In genomic region chr9:120021164-120021563, GRCm38 (mm10) we compare ENCODE assay signal across 21 mouse cellular contexts. TPM values are rescaled to one million over a fixed set of nuclear protein-coding genes. Genes with fewer than 3 reads are reported as not detected.
DNase-seq lines count a peak whose midpoint lies in the region; ATAC-seq and TF ChIP-seq lines count a peak whose summit lies in the region.
"Had no signal": no experiment of that assay in that cellular context is flagged by ENCODE, and none has a peak within 500 bp of the region (broad histone marks: within the 10 kb centered on the region; RNA-seq: fewer than 3 reads in every experiment).

No protein-coding gene starts in this region.

- DNase-seq in forebrain, embryonic 10.5 days (ENCODE audit: extremely low spot score, low spot score) = no peak
- no peak for DNase-seq in forebrain, postnatal 0 days
- no peak for DNase-seq in lung, embryonic 14.5 days
- DNase-seq in lung, postnatal 36 days = no peak
- DNase-seq in heart, postnatal 10 days = peak; percentile 67 to 72
- no peak for DNase-seq in urinary bladder, postnatal 36 days (ENCODE audit: low spot score in 2 of 2)
- DNase-seq in neural tube, embryonic 10.5 days (ENCODE audit: extremely low spot score, low spot score) = no peak
- DNase-seq: adrenal gland, postnatal 10 days; gastrocnemius, postnatal 25 days; lung, postnatal 14 days; spleen, adult 18-20 months; thymus, postnatal 36 days had no signal

- no peaks in the 10 kb centered on the region for H3K36me3 ChIP-seq in forebrain, embryonic 10.5 days (replicated peaks)
- no peaks in the 10 kb centered on the region for H3K36me3 ChIP-seq in forebrain, postnatal 0 days (ENCODE audit: insufficient read depth)
- H3K36me3 ChIP-seq in lung, embryonic 14.5 days (ENCODE audit: insufficient read depth) = no peaks in the 10 kb centered on the region
- no peaks in the 10 kb centered on the region for H3K36me3 ChIP-seq in stomach, embryonic 16.5 days (ENCODE audit: control insufficient read depth, insufficient read depth, low read length)
- H3K36me3 ChIP-seq: hindbrain, embryonic 13.5 days; neural tube, embryonic 12.5 days had no signal

- no peak for ATAC-seq in forebrain, postnatal 0 days
- ATAC-seq in lung, embryonic 14.5 days (ENCODE audit: insufficient read depth) = 0 out of 2 replicates have a peak, but pooled peaks have one; percentile 26
- ATAC-seq in stomach, embryonic 16.5 days (ENCODE audit: insufficient read depth, low FRiP score) = no peak
- ATAC-seq: intestine, postnatal 0 days had no signal

- no peak overlapping the region for H3K4me3 ChIP-seq in forebrain, embryonic 10.5 days
- no peak overlapping the region for H3K4me3 ChIP-seq in forebrain, postnatal 0 days (ENCODE audit: low read depth, low read length)
- H3K4me3 ChIP-seq in lung, embryonic 14.5 days (ENCODE audit: low read depth, low read length) = no peak overlapping the region
- H3K4me3 ChIP-seq in stomach, embryonic 16.5 days (replicated peaks; ENCODE audit: low read length) = no peak overlapping the region
- H3K4me3 ChIP-seq: hindbrain, embryonic 13.5 days; layer of hippocampus, adult 2 months; neural tube, embryonic 12.5 days had no signal

- peaks cover 24% of the 10 kb centered on the region for H3K4me1 ChIP-seq in forebrain, embryonic 10.5 days
- no peaks in the 10 kb centered on the region for H3K4me1 ChIP-seq in forebrain, postnatal 0 days (ENCODE audit: insufficient read depth)
- 0 out of 2 replicates have a peak, but pooled peaks cover 6% of the 10 kb centered on the region for H3K4me1 ChIP-seq in lung, embryonic 14.5 days (ENCODE audit: insufficient read depth)
- H3K4me1 ChIP-seq in stomach, embryonic 16.5 days (ENCODE audit: control insufficient read depth, insufficient read depth, low read length) = peaks cover 15% of the 10 kb centered on the region
- H3K4me1 ChIP-seq: neural tube, embryonic 12.5 days had no signal

- TF ChIP-seq CTCF in forebrain, postnatal 0 days (IDR thresholded peaks at IDR 0.05; ENCODE audit: low read depth) = no peak
- no peak for TF ChIP-seq CTCF in lung, embryonic 14.5 days (IDR thresholded peaks at IDR 0.05; ENCODE audit: low read depth)

- H3K9me3 ChIP-seq in forebrain, embryonic 10.5 days = no peaks in the 10 kb centered on the region
- no peaks in the 10 kb centered on the region for H3K9me3 ChIP-seq in forebrain, postnatal 0 days (ENCODE audit: low read length)
- H3K9me3 ChIP-seq in lung, embryonic 14.5 days (ENCODE audit: low read depth, low read length) = no peaks in the 10 kb centered on the region
- no peaks in the 10 kb centered on the region for H3K9me3 ChIP-seq in stomach, embryonic 16.5 days (replicated peaks; ENCODE audit: control insufficient read depth, low read length)
- H3K9me3 ChIP-seq: hindbrain, embryonic 13.5 days; neural tube, embryonic 12.5 days had no signal

- 0 out of 2 replicates have a peak, but pooled peaks cover 9% of the 10 kb centered on the region for H3K27me3 ChIP-seq in forebrain, embryonic 10.5 days (ENCODE audit: poor library complexity, severe bottlenecking)
- no peaks in the 10 kb centered on the region for H3K27me3 ChIP-seq in forebrain, postnatal 0 days (ENCODE audit: insufficient read depth, low read length)
- H3K27me3 ChIP-seq in lung, embryonic 14.5 days (ENCODE audit: insufficient read depth, low read length) = no peaks in the 10 kb centered on the region
- H3K27me3 ChIP-seq in stomach, embryonic 16.5 days (ENCODE audit: control insufficient read depth, insufficient read depth, low read length) = no peaks in the 10 kb centered on the region
- H3K27me3 ChIP-seq: neural tube, embryonic 12.5 days had no signal

- 83% methylated on average over 5 of the region's 5 CpGs for WGBS in forebrain, embryonic 10.5 days
- WGBS in forebrain, postnatal 0 days = 79% methylated on average over 5 of the region's 5 CpGs
- 37% methylated on average over 5 of the region's 5 CpGs for WGBS in lung, embryonic 14.5 days
- 35% methylated on average over 5 of the region's 5 CpGs for WGBS in stomach, embryonic 16.5 days

- no peak overlapping the region for H3K4me2 ChIP-seq in forebrain, postnatal 0 days (ENCODE audit: low read depth)
- H3K4me2 ChIP-seq in lung, embryonic 14.5 days = no peak overlapping the region; the same call in 1 of the 2 replicates
- H3K4me2 ChIP-seq in stomach, embryonic 16.5 days (ENCODE audit: low read depth, low read length) = no peak overlapping the region
- H3K4me2 ChIP-seq: hindbrain, embryonic 13.5 days; neural tube, embryonic 12.5 days had no signal

- intact Hi-C loops in heart, postnatal 10 days (cut with DNase I) = no loop called here

- H3K27ac ChIP-seq in forebrain, embryonic 10.5 days = 0 out of 2 replicates have a peak overlapping the region, but pooled peaks have one; percentile 15
- H3K27ac ChIP-seq in forebrain, postnatal 0 days (ENCODE audit: low read depth, low read length) = no peak overlapping the region
- peak overlapping the region; percentile 43; the same call in 1 of the 2 replicates for H3K27ac ChIP-seq in lung, embryonic 14.5 days (ENCODE audit: low read depth)
- H3K27ac ChIP-seq in stomach, embryonic 16.5 days (ENCODE audit: low read length) = peak overlapping the region; percentile 15; the same call in 1 of the 2 replicates
- H3K27ac ChIP-seq: hindbrain, embryonic 13.5 days; kidney, postnatal 0 days; layer of hippocampus, adult 2 months; liver, embryonic 14.5 days; neural tube, embryonic 12.5 days had no signal

- no peak overlapping the region for H3K9ac ChIP-seq in forebrain, postnatal 0 days
- no peak overlapping the region for H3K9ac ChIP-seq in lung, embryonic 14.5 days
- H3K9ac ChIP-seq in stomach, embryonic 16.5 days (ENCODE audit: low read length) = no peak overlapping the region
- H3K9ac ChIP-seq: hindbrain, embryonic 13.5 days; liver, embryonic 14.5 days; neural tube, embryonic 12.5 days had no signal

RNA-seq across cellular contexts. Expression of gene Xirp1, which starts 2.2 kb away (rescaled TPM):
- not detected in 2 replicates for polyA plus RNA-seq in forebrain, embryonic 10.5 days (2016; fragmentation: Nextera tagmentation; extraction: Ambion mirVana)
- total RNA-seq in forebrain, postnatal 0 days (2014; rRNA removed) = not detected in 2 replicates
- not detected in 2 replicates for polyA plus RNA-seq in forebrain, postnatal 0 days (2015; fragmentation: Nextera tagmentation; extraction: Ambion mirVana)
- 0.07 and 0.87 TPM in 2 replicates for polyA plus RNA-seq in lung, embryonic 14.5 days (2014; fragmentation: Nextera tagmentation; extraction: Ambion mirVana)
- 100 to 1,000 TPM; 147 to 150 TPM for total RNA-seq in heart, postnatal 10 days (2021)
- polyA plus RNA-seq in stomach, embryonic 16.5 days (2015; fragmentation: Nextera tagmentation; extraction: Ambion mirVana) = 0.14 and 1.6 TPM in 2 replicates
- total RNA-seq: megakaryocyte-erythroid progenitor cell, adult 5-6 weeks had no signal
- polyA plus RNA-seq: liver, embryonic 14.5 days; midbrain, postnatal 0 days had no signal

RNA-seq across cellular contexts. Expression of gene Csrnp1, which starts 36.7 kb away (rescaled TPM):
- 3.3 and 4.2 TPM in 2 replicates for polyA plus RNA-seq in forebrain, embryonic 10.5 days (2016; fragmentation: Nextera tagmentation; extraction: Ambion mirVana)
- total RNA-seq in forebrain, postnatal 0 days (2014; rRNA removed) = 6.3 and 10.9 TPM in 2 replicates
- 2.2 and 2.7 TPM in 2 replicates for polyA plus RNA-seq in forebrain, postnatal 0 days (2015; fragmentation: Nextera tagmentation; extraction: Ambion mirVana)
- polyA plus RNA-seq in lung, embryonic 14.5 days (2014; fragmentation: Nextera tagmentation; extraction: Ambion mirVana) = 2.2 and 2.7 TPM in 2 replicates
- 10 to 100 TPM in 1 of 2 experiments, 1 to 10 TPM in 1; 9.9 to 19.0 TPM for total RNA-seq in heart, postnatal 10 days (2021)
- polyA plus RNA-seq in stomach, embryonic 16.5 days (2015; fragmentation: Nextera tagmentation; extraction: Ambion mirVana) = 5.9 and 7.8 TPM in 2 replicates

RNA-seq across cellular contexts. Expression of gene Cx3cr1, which starts 48.5 kb away (rescaled TPM):
- polyA plus RNA-seq in forebrain, embryonic 10.5 days (2016; fragmentation: Nextera tagmentation; extraction: Ambion mirVana) = 4.7 and 4.8 TPM in 2 replicates
- total RNA-seq in forebrain, postnatal 0 days (2014; rRNA removed) = 11.2 and 14.7 TPM in 2 replicates
- polyA plus RNA-seq in forebrain, postnatal 0 days (2015; fragmentation: Nextera tagmentation; extraction: Ambion mirVana) = 5.1 and 10.6 TPM in 2 replicates
- 8.7 and 9.7 TPM in 2 replicates for polyA plus RNA-seq in lung, embryonic 14.5 days (2014; fragmentation: Nextera tagmentation; extraction: Ambion mirVana)
- total RNA-seq in heart, postnatal 10 days (2021) = 1 to 10 TPM; 3.9 to 7.1 TPM
- 13.7 and 15.2 TPM in 2 replicates for polyA plus RNA-seq in stomach, embryonic 16.5 days (2015; fragmentation: Nextera tagmentation; extraction: Ambion mirVana)

Comparison
In these comparisons a context has a peak if more than half of its experiments do, and no peak if none do; other contexts are left out.
1. DNase-seq: peak in heart, postnatal 10 days (2 of 2); none in forebrain, embryonic 10.5 days (single experiment), forebrain, postnatal 0 days (single experiment), lung, embryonic 14.5 days (single experiment), lung, postnatal 36 days (single experiment), urinary bladder, postnatal 36 days (0 of 2) and neural tube, embryonic 10.5 days (single experiment).